Mouse (Mus musculus) embryo, embryonic 10 days (tissue): ENCODE results near the gene Prex1.
"Not testable (repeated sequence)": the region's sequence is repeated elsewhere in the genome, so short reads cannot be mapped to it uniquely, and the experiment has no call there.

ENCODE experiments used
- DNase-seq: peaks from one replicate; pipeline ENCODE4 v3.0.0-alpha.2; 2015; ENCODE audit warnings: low spot score

Prex1 gene

DNA sequence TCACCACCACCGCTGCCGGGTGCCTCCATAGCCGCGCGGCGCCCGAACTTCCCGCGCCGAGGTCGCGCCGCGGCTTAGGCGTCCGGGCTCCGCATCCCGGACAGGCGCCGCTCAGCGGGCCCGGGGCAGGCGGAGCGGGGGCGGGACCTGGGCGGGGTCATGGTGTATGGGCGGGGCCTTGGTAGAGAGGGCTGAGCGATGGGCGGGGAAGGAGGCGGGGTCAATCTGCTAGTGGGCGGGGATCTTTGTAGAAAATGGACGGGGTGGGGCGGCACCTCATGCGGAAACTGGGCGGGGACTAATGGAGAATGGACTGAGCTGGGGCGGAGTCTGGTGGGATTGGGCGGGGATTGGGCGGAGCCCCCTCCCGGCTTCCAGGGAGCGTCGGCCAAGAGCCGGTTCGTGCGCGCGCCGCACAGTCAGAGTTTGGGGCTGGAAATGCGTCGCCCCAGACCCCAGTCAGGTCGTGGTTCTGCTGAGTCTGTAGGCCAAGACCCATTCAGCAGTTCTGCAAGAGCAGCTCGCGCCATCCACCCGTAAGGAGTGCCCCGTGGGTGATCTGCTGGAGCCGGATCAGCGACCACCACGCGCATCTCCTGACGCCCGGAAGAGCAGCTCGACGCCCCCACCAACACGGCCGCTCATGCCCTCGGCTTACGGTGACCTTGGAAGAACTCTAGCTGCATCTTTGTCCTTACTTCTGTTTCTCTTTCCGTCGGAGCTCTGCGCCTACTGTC is at the start of gene Prex1:
Gene Prex1, minus strand, starts transcription at position 143 of the 737 bp plus-strand sequence.
- peak; percentile 94 for DNase-seq

DNA sequence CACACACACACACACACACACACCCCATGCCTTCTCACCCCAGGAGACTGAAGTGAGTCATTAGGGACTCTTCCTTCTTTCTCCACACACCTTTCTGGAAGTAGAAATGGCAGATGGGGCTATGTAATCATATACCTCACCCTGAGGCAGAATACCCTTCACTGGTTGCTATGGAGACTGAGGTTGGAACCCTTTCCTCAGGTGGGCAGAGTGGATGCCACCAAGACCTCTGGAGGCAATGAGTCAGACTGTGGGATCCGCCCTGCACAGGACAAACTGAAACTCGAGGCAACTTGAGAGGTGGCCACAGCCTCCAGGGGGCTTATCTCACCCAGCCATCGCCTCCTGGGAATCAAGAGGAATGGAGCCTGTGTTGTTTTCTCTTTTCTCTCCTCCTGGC is 44.3 kb upstream of the Prex1 start:
- no peak for DNase-seq

DNA sequence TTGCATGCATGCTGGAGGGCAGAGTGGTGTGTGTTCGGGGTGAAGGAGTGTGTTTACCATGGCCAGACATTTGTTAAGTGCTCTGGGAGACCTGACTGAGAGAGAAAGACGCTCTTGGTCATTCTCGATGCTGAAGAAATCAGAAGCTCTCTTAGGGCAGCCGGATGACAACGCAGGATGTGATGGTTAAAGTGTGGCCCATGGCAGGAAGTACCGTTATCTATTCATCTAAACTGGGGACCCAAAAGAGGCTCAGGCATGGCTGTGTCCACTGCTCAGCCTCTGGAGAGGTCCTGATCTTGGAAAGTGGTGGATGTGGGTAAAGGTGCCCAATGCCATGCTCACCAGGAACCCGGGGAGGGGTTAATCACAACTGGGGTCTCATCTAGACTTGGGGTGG is 41.1 kb upstream of the Prex1 start:
- DNase-seq: no peak

DNA sequence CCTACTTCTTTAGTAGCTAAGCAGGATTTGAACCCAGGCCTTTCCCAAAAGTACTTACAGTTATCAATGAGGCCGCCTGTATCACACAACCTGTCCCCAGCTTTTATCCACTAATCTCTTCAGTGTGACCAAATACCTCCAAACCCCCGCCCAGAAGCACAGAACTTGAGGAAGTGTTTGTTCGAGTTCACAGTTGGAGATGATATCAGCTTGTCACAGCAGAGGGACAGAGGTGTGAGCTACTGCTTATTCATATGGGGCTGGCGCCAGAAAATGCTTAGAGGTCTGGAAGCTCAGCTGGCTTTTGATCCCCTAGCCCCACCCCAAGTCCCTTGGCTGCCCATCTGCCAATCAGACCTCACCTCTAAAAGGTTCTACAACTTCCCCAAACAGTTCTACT is 40.6 kb upstream of the Prex1 start:
- DNase-seq: no peak

DNA sequence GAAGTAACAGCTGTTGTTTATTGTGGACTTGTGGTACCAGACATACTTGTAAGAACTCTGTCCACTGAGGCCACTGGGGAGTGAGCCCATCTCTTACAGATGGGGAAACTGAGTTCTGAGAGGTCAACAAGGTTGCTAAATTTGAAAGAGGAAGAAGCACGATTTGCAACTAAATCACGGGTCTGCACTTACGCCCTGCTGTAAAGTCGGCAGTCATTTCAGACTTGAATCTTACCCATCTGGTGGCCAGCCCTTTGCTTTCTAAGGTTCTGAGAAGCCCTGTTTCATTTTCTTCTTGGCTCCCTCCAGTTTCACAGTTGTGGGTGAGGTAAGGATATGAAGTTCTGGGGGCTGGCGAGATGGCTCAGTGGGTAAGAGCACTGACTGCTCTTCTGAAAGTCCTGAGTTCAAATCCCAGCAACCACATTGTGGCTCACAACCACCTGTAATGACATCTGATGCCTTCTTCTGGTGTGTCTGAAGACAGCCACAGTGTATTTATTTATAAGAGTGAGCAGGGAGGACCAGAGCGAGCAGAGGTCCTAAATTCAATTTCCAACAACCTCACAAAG is 37.1 kb upstream of the Prex1 start:
- no peak for DNase-seq

DNA sequence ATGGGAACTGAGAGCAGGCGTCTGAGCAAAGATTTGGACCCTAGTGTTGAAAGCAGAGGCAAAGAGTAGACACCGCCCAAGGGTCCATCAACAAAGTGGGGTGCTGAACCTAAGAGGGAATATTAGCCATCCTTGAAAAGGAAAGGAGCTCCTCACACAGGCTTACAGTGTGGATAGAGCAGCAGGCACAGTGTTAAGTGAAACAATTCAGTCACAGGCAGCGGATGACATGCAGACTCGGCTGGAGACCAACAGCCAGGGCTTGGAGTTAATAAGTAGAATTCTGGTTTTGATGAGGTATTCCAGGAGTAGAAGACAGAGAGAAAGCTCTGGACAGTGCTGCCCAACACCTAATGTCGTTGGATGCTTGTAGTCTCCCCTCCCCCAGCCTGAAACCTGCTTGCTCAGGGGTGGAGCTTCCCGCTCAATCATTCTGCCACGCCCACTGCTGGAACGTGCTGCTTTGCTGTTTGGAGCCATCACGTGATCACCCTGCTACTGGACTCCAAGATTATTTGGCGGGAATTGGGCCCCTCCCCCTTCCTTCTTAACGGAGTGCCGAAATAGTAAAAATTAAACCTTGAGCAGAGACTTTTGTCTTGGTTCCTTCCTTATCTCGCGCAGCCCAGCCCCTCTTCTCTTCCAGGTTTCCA is 32.8 kb upstream of the Prex1 start:
- not testable (repeated sequence) for DNase-seq

DNA sequence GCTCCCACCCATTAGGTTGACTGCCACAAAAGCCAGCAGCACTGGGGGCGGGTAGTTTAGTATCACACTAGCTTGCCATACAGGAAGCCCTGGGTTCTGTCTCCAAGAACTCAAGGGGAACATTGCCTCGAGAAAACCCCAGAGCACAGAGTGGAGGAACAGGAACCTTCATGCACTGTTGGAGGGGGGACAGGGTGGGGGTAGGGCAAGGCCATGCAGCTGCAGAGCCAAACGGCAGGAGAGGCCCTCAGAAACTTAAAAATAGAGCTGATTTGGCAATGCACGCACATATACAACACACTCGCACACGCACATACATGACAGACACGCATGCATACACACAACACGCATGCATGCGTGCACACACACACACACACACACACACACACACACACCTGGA is 32.2 kb upstream of the Prex1 start:
- DNase-seq: no peak

DNA sequence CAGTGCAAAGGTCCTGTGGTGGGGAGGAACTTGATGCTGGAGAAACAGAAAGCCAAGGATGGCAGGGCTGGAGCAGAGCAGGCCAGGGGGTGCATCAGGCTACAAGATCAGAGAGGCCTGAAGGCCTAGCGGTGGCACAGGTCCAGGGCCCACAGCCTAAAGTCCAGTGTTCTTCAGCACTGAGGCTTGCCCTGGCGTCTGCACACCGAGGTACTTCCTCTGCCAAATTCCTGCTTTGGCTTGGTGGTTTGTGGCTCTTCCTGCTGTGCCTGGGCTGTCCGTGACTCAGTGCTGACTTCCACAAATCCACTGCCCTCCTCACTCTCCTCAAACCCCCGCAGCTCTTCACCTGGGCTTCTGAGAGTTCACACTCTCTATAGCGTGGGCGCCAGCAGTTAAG is 30.8 kb upstream of the Prex1 start:
- DNase-seq: no peak

DNA sequence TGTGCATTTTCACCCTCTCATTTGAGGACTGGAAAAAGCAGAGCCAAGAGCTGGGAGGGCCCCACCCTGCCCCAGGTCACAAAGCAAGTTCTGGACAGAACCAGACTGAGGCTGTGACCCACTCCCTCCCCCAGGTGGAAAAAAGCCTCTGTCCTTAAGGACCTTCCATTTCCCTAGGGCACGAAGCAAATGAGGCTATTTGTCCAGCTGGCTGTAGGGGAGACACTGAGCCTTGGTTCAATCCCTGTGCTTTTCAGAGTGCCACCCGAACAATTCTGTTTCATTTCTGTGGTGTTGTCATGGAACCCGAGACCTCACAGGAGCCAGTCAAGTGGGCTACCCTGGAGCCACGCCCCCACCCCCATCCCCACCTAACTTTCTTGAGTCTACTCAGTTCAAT is 29.9 kb upstream of the Prex1 start:
- no peak for DNase-seq

DNA sequence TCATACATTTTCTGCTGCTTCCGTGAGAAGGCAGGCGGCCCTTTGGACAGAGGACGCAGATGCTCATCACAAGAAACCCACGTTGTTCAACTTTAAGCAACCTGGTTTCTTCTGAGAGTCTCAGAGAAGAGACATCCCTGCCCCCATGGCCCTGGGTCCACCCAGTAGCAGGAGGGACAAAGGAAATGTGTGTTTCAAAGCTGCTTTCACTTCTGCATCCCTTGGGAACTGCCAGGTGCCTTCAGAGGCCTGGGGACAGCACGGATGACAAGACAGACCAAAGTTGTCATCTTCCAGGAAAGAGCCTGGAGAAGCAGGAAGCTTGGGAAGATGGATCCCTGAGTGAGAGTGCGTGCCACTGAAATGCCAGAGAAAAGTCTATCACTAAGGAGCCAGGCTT is 27.8 kb upstream of the Prex1 start:
- no peak for DNase-seq

DNA sequence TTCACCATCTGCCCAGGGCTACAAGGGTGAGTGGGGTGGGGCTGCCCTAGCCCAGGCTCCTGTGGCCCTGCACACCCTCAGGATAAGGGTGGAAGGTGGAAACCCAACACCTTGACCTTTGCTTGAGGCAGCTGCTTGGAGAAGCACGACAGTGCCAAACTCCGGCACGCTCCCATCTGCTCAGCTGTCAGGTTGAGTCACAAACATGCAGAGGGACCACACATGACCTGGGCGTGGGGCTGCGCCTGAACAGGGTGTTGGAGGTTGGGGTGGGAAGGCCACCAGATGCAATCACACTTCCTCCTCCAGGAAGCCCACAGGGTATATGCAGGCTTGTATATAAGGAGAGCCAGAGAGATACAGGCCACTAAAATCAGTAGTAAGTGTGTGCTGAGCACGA is 26.8 kb upstream of the Prex1 start:
- no peak for DNase-seq

DNA sequence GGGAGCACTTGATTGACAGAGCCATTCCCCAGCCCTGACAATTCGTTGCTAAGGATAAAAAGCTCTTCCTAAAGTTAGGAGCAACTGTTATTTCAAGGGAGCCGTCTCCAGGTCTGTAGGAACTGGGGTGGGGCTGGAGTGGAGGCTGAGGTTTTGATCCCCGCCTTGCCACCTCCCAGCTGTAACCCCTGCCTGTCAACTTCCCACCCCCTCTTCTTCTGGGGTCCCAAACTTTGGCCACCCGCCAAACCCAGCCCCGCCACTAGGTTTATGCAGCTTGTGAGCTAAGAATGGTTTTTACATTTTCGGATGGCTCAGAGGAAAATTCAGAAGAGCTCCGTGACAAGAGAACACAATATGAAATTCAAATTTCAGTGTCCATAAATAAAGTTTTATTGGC is 23.7 kb upstream of the Prex1 start:
- no peak for DNase-seq

DNA sequence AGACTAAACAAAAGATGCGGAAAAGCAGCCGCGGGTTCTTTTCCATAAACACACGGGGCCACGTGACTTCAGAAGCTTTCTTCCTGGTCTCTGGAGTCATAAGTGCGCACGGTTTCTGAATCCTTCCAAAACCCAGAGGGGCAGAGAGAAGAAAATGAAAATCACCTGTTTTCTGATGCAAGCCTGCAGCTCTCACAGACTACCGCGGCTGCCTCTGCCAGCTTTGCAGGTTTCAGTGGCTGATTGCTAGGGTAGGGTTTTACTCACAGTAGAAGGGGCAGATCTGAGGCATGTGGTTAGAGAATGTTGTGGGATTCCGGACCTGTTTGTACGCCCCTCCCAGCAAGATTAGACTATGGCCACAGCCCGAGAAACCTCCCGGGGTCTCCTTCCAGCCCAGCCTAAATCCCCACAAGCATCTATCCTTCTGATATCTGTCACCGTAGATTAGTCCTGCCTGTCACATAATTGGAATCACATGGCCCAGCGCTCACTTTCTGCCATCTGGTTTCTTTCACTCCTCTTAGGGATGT is 21.9 kb upstream of the Prex1 start:
- peak; percentile 78 for DNase-seq

DNA sequence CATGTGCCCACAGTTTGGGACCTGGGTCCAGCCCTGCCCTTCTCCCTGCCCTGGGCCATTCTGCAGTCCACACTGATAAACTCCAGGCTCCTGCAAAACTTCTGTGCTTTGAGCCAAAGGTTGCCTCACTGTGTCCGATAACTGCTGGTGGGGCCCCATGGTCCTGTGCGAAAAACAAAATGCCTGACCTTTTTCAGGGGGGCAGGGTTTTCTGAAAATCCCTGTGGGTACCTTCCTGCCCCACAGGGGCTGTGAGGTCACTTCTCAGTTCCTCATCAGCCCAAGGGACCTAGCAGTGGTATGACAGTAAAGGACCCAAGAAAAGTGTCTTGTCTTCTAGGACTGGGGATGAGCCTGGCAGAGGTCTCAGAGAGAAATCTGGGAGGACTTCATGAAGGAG is 19.2 kb upstream of the Prex1 start:
- DNase-seq: no peak

DNA sequence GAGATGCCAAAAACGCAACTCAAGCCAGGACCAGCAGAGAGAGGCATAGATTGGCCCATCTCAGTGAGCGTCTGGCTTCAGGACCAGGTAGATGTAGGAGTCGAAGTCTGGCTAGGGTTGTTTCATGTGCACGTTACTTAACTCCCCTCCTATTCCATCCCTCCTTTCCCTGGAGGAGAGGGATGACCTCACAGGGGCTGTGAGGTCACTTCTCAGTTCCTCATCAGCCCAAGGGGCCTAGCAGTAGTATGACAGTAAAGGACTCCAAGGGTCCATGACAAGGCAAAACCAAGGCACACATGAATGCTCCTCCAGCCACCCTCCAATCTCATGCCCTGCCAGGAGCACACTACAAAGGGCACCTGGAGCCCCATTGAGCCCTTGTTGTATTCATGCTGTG is 18.5 kb upstream of the Prex1 start:
- DNase-seq: no peak

DNA sequence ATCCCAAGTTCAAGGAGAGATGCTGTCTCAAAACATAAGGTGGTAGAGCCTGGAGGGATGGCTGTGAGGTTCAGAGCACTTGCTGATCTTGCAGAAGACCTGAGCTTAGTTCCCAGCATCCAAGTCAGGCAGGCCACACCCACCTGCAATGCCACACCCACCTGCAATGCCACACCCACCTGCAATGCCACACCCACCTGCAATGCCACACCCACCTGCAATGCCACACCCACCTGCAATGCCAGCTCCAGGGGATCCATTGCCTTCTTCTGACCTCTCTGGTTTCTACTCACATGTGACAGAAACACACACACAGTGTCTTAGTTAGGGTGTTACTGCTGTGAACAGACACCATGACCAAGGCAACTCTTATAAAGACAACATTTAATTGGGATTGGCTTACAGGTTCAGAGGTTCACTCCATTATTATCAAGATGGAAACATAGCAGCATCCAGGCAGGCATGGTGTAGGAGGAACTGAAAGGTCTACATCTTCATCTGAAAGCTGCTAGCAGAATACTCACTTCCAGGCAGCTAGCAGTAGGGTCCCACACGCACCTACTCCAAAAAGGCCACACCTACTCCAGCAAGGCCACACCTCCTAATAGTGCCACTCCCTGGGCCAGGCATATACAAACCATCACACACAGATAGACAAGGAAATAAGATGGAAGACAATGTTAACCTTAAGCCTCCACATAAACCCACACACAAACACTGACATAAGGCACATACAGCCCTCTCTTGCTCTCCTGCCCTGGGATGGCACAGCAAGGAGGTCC is 17.7 kb upstream of the Prex1 start:
- not testable (repeated sequence) for DNase-seq

DNA sequence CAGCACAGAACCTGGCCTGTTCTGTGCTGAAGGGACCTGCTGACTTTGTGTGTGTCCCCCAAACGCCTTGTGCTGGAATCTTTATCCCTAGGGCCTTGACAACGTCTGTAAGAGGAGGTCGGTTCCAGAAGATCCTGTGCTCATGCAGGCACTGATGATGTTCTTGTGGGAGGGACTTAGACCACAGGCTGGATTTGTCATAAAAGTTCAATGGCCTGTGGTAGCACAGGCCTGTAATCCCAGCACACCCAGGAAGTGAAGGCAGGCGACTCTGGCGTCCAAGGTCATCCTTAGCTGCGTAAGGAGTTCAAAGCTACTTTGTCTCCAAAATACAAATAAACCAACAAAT is 16.9 kb upstream of the Prex1 start:
- no peak for DNase-seq

DNA sequence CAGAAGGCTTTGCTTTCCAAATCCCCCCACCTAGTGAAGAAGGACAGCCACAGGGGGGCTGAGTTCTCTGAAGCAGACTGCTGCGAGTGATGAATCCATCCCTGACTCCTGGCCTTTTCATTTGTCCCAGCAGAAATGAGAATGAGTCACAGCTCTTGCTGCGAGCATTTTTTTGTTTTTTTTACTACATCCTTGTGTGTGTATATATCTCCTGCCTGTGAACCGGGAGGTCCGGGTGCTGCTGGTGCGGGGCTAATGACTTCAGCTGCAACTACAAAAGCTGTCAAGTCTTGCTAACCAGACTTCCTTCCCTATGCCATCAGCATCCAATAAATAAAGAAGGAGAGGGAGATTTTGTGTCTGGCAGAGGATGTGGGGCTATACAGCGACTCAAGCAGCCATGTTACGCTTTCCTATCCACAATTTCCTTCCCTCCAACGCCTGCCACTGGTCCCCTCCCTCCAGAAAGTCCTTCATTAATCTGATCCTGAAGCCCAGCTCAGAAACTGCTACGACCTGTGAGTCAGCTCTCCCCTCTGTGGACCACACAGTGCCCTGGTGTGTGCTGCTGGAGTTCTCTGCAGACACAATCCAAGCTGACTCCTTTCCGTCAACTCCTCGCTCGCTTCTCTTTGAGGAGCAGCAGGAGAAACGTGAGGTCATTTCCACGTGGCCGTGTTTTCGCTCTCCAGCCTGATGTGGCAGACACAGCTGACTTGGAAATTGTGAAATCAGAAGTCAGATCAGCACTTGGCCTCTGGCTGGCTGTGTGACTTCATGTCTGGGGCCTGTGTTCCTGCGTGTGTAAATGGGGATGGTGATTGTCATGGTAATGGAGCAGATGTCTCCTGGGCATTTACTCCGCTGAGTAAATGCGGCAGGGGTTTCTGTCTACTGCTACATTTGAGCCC is 16.3 kb upstream of the Prex1 start:
- peak; percentile 54 for DNase-seq

DNA sequence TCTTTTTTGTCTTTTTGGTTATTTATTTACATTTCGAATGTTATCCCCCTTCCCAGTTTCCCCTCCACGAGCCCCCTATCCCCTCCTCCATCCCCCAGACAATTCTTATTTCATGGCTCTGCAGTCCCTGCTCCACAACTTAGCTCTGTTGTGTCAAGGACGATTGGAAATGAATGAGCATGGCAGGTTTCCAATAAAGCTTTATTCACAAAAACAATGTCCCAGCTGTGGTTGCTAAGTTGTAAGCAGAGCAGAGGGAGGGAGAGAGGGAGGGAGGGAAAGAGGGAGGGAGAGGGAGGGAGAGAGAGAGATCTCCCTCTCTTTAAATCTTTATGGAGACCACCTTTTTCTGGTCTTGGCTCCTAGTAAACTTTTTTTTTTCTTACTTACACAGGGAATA is 15.4 kb upstream of the Prex1 start:
- DNase-seq: no peak

DNA sequence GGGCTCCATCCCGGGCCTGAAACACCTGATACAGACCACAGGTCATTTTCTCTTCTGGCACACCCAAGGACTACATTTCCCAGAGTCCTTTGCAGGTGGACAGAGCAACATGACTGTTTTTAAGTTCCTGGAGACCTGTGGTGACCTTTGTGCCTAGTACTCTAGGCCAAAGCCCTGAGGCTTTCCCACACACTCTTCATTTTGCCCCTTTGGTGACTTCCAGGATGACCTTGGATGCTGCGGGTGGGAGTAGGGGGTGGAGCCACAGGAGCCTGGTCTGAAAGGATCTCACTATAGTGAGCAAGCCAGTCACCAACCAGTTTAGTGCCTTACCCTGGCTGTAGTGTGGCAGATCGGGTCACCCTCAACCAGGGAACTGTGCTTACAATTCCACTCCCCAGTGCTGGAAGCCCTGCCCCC is 14.6 kb upstream of the Prex1 start:
- DNase-seq: peak; percentile 58

DNA sequence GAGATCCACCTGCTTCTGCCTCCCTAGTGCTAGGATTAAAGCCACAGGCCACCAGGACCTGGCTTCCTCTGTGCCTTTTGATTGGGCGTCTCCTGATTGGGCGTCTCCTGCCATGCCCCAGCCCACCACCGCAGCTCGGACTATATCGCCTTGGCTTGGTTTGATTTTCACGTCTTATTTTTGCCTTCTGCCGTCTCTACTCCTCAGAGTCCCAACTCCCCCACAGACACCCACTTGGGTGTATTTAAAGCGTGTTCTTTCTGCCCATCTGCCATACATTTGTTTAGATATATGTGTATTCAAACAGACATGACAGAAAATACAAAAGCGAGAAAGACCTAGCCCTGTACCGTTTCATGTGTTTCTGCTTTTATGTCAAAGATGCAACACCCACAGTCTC is 14.2 kb upstream of the Prex1 start:
- no peak for DNase-seq

DNA sequence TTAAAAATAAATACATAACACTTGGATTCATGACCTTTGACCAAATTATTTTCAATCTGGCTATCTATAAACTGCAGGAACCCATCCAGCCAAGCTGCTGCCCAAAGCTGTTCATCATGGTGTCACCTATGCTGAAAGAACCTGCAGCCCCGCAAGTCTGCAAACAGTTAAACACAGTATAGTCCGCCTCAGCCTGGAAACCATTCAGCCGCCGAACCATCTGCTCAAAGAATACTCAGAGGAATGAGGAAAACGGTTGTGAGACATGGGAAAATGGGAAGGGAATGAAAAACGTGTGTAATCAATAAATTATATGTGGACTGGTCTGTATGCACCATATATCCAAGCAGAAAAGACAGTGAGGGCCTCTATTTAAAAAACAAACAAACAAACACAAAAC is 13.3 kb upstream of the Prex1 start:
- DNase-seq: no peak
